Mouse (Mus musculus) heart, embryonic 10.5 days (tissue): ENCODE data around the gene Pde8b. TPM values are rescaled to one million over a fixed set of nuclear protein-coding genes. Genes with fewer than 3 reads are reported as not detected.

Source experiments
- DNase-seq: peaks from one replicate; pipeline ENCODE4 v3.0.0-alpha.2; 2017; ENCODE audit warnings: low spot score
- H3K27ac ChIP-seq: fragments of 300-500 bp; sonication (generic); 2 replicates; pipeline ENCODE4 v1.5.1; 2016; ENCODE audit warnings: mild to moderate bottlenecking
- H3K27me3 ChIP-seq: fragments of 300-500 bp; sonication (generic); 2 replicates; pipeline ENCODE4 v1.6.1; 2016; ENCODE audit warnings: mild to moderate bottlenecking; ENCODE audit not compliant: poor library complexity, insufficient read depth, severe bottlenecking
- H3K36me3 ChIP-seq: fragments of 300-500 bp; sonication (generic); 2 replicates; pipeline ENCODE4 v1.6.1; 2016; ENCODE audit warnings: mild to moderate bottlenecking, moderate library complexity
- H3K4me1 ChIP-seq: fragments of 300-500 bp; sonication (generic); 2 replicates; pipeline ENCODE4 v1.6.1; 2016; ENCODE audit warnings: mild to moderate bottlenecking
- H3K4me3 ChIP-seq: fragments of 300-500 bp; sonication (generic); 2 replicates; pipeline ENCODE4 v1.5.1; 2016; ENCODE audit warnings: mild to moderate bottlenecking, moderate library complexity
- H3K9me3 ChIP-seq: fragments of 300-500 bp; sonication (generic); 2 replicates; pipeline ENCODE4 v1.6.1; 2016; ENCODE audit warnings: mild to moderate bottlenecking, moderate library complexity
- WGBS: fragments of 180-500 bp; shearing (Covaris S2); methylation state at CpG from one replicate; pipeline ENCODE4 v1.1.7; 2016; 5-methylcytosine and 5-hydroxymethylcytosine counted together
- polyA plus RNA-seq: library from polyadenylated mRNA; unstranded; fragments of >200 nt; fragmentation: Nextera tagmentation; extraction: Ambion mirVana; gene quantifications from 2 replicates; pipeline ENCODE4 v1.2.1, GENCODE M21; 2016

The Pde8b gene
- polyA plus RNA-seq, 1 experiment from 2014 or later: 0.93 TPM

GRCm38 (mm10) chr13:95172346-95172745 lies 77.8 kb downstream of the Pde8b start:
- 89% methylated on average over 4 of the region's 4 CpGs for WGBS
- DNase-seq: no peak
- no peak overlapping the region for H3K4me3 ChIP-seq
- H3K36me3 ChIP-seq: no peaks in the 10 kb centered on the region
- 0 out of 2 replicates have a peak, but pooled peaks cover 5% of the 10 kb centered on the region for H3K4me1 ChIP-seq
- H3K9me3 ChIP-seq: no peaks in the 10 kb centered on the region
- H3K27ac ChIP-seq: no peak overlapping the region
- H3K27me3 ChIP-seq: peaks cover 19% of the 10 kb centered on the region

- no peak overlapping the region for H3K27ac ChIP-seq
- no peak overlapping the region for H3K4me3 ChIP-seq
- DNase-seq: no peak
- 84% methylated on average over 3 of the region's 3 CpGs for WGBS
- no peaks in the 10 kb centered on the region for H3K27me3 ChIP-seq
- H3K36me3 ChIP-seq: no peaks in the 10 kb centered on the region
- no peaks in the 10 kb centered on the region for H3K9me3 ChIP-seq
- H3K4me1 ChIP-seq: no peaks in the 10 kb centered on the region
Measured at GRCm38 (mm10) chr13:95160211-95160610, 89.9 kb downstream of the Pde8b start.

- Histone ChIP-seq H3K4me1 (no peaks in the 10 kb centered on the region), H3K36me3 (no peaks in the 10 kb centered on the region), H3K27ac (no peak overlapping the region), H3K9me3 (no peaks in the 10 kb centered on the region), H3K4me3 (no peak overlapping the region), H3K27me3 (no peaks in the 10 kb centered on the region)
- WGBS: 78% methylated on average over 7 of the region's 7 CpGs
- no peak for DNase-seq
Measured at GRCm38 (mm10) chr13:95158986-95159385, 91.2 kb downstream of the Pde8b start.

GRCm38 (mm10) chr13:95144746-95145145 lies 105.4 kb downstream of the Pde8b start:
- H3K27me3 ChIP-seq: no peaks in the 10 kb centered on the region
- no peak overlapping the region for H3K27ac ChIP-seq
- no peak for DNase-seq
- H3K9me3 ChIP-seq: no peaks in the 10 kb centered on the region
- H3K36me3 ChIP-seq: no peaks in the 10 kb centered on the region
- no peaks in the 10 kb centered on the region for H3K4me1 ChIP-seq
- H3K4me3 ChIP-seq: no peak overlapping the region

GRCm38 (mm10) chr13:95140460-95141079 lies 109.6 kb downstream of the Pde8b start:
- no peak for DNase-seq
- Histone ChIP-seq H3K36me3 (no peaks in the 10 kb centered on the region), H3K4me3 (no peak overlapping the region), H3K27me3 (no peaks in the 10 kb centered on the region; the same call in 1 of the 2 replicates), H3K9me3 (no peaks in the 10 kb centered on the region), H3K27ac (no peak overlapping the region), H3K4me1 (no peaks in the 10 kb centered on the region)
- WGBS: 80% methylated on average over 4 of the region's 4 CpGs

- Histone ChIP-seq H3K4me3 (no peak overlapping the region), H3K9me3 (no peaks in the 10 kb centered on the region), H3K36me3 (no peaks in the 10 kb centered on the region), H3K27me3 (no peaks in the 10 kb centered on the region; the same call in 1 of the 2 replicates), H3K27ac (no peak overlapping the region), H3K4me1 (no peaks in the 10 kb centered on the region)
- no peak for DNase-seq
- WGBS: 82% methylated on average over 7 of the region's 7 CpGs
Measured at GRCm38 (mm10) chr13:95135326-95136150, 114.6 kb downstream of the Pde8b start.

GRCm38 (mm10) chr13:95131848-95132247 lies 118.3 kb downstream of the Pde8b start:
- H3K36me3 ChIP-seq: no peaks in the 10 kb centered on the region
- no peak overlapping the region for H3K27ac ChIP-seq
- no peak for DNase-seq
- H3K9me3 ChIP-seq: no peaks in the 10 kb centered on the region
- 82% methylated on average over 4 of the region's 4 CpGs for WGBS
- H3K4me3 ChIP-seq: no peak overlapping the region
- H3K27me3 ChIP-seq: no peaks in the 10 kb centered on the region; the same call in 1 of the 2 replicates
- H3K4me1 ChIP-seq: peaks cover 4% of the 10 kb centered on the region; the same call in 1 of the 2 replicates

- no peaks in the 10 kb centered on the region for H3K36me3 ChIP-seq
Measured at GRCm38 (mm10) chr13:95131041-95131440, 119.1 kb downstream of the Pde8b start.

GRCm38 (mm10) chr13:95127288-95127687 lies 122.8 kb downstream of the Pde8b start:
- no peak overlapping the region for H3K4me3 ChIP-seq
- H3K4me1 ChIP-seq: peaks cover 10% of the 10 kb centered on the region
- no peaks in the 10 kb centered on the region for H3K27me3 ChIP-seq
- H3K9me3 ChIP-seq: no peaks in the 10 kb centered on the region
- WGBS: 82% methylated on average over 10 of the region's 10 CpGs
- no peaks in the 10 kb centered on the region for H3K36me3 ChIP-seq
- no peak for DNase-seq
- no peak overlapping the region for H3K27ac ChIP-seq

More at GRCm38 (mm10) chr13:95131041-95131440, 119.1 kb downstream of the Pde8b start:
- Histone ChIP-seq H3K27me3 (no peaks in the 10 kb centered on the region), H3K4me3 (no peak overlapping the region), H3K4me1 (peaks cover 4% of the 10 kb centered on the region; the same call in 1 of the 2 replicates), H3K9me3 (no peaks in the 10 kb centered on the region), H3K27ac (no peak overlapping the region)
- DNase-seq: no peak
- 84% methylated on average over 1 of the region's 1 CpGs for WGBS

- DNase-seq: no peak
- WGBS: 80% methylated on average over 10 of the region's 10 CpGs
- Histone ChIP-seq H3K36me3 (no peaks in the 10 kb centered on the region), H3K27ac (no peak overlapping the region), H3K27me3 (no peaks in the 10 kb centered on the region), H3K4me1 (peaks cover 10% of the 10 kb centered on the region), H3K4me3 (no peak overlapping the region), H3K9me3 (no peaks in the 10 kb centered on the region)
Measured at GRCm38 (mm10) chr13:95126801-95127200, 123.3 kb downstream of the Pde8b start.

- no peak overlapping the region for H3K27ac ChIP-seq
- peaks cover 10% of the 10 kb centered on the region for H3K4me1 ChIP-seq
- no peak for DNase-seq
- WGBS: 84% methylated on average over 4 of the region's 4 CpGs
- no peaks in the 10 kb centered on the region for H3K27me3 ChIP-seq
- H3K36me3 ChIP-seq: no peaks in the 10 kb centered on the region
- no peaks in the 10 kb centered on the region for H3K9me3 ChIP-seq
- no peak overlapping the region for H3K4me3 ChIP-seq
Measured at GRCm38 (mm10) chr13:95125546-95126215, 124.5 kb downstream of the Pde8b start.

- H3K36me3 ChIP-seq: no peaks in the 10 kb centered on the region
- H3K27me3 ChIP-seq: no peaks in the 10 kb centered on the region
- no peak for DNase-seq
- no peaks in the 10 kb centered on the region for H3K9me3 ChIP-seq
- H3K4me3 ChIP-seq: no peak overlapping the region
- H3K4me1 ChIP-seq: peaks cover 2% of the 10 kb centered on the region; the same call in 1 of the 2 replicates
- WGBS: 85% methylated on average over 4 of the region's 4 CpGs
- H3K27ac ChIP-seq: no peak overlapping the region
Measured at GRCm38 (mm10) chr13:95120570-95120969, 129.6 kb downstream of the Pde8b start.

GRCm38 (mm10) chr13:95113763-95114162 lies 136.4 kb downstream of the Pde8b start:
- H3K4me3 ChIP-seq: no peak overlapping the region
- no peaks in the 10 kb centered on the region for H3K27me3 ChIP-seq
- WGBS: 44% methylated on average over 5 of the region's 5 CpGs
- H3K27ac ChIP-seq: no peak overlapping the region
- DNase-seq: no peak
- H3K9me3 ChIP-seq: no peaks in the 10 kb centered on the region
- H3K4me1 ChIP-seq: 0 out of 2 replicates have a peak, but pooled peaks cover 4% of the 10 kb centered on the region
- H3K36me3 ChIP-seq: no peaks in the 10 kb centered on the region
